ENCODE assay signal across 29 mouse cellular contexts in genomic region chr7:19354991-19355390, GRCm38 (mm10). TPM values are rescaled to one million over a fixed set of nuclear protein-coding genes. Genes with fewer than 3 reads are reported as not detected.
"Had no signal": no experiment of that assay in that cellular context is flagged by ENCODE, and none has a peak within 500 bp of the region (broad histone marks: within the 10 kb centered on the region; RNA-seq: fewer than 3 reads in every experiment).

No protein-coding gene starts in this region.

- H3K27me3 ChIP-seq: embryonic facial prominence, embryonic 12.5 days; embryonic facial prominence, embryonic 13.5 days; embryonic facial prominence, embryonic 15.5 days; forebrain, embryonic 12.5 days; forebrain, embryonic 13.5 days; forebrain, embryonic 15.5 days had no signal

- H3K9me3 ChIP-seq: embryonic facial prominence, embryonic 10.5 days; embryonic facial prominence, embryonic 12.5 days; embryonic facial prominence, embryonic 13.5 days; embryonic facial prominence, embryonic 15.5 days; forebrain, embryonic 10.5 days; forebrain, embryonic 12.5 days; forebrain, embryonic 13.5 days; forebrain, embryonic 15.5 days had no signal

- ATAC-seq: forebrain, embryonic 13.5 days; forebrain, embryonic 14.5 days; forebrain, embryonic 15.5 days; forebrain, embryonic 16.5 days; forebrain, postnatal 0 days had no signal

- H3K27ac ChIP-seq: embryonic facial prominence, embryonic 10.5 days; embryonic facial prominence, embryonic 12.5 days; embryonic facial prominence, embryonic 13.5 days; embryonic facial prominence, embryonic 15.5 days; forebrain, embryonic 10.5 days; forebrain, embryonic 12.5 days; forebrain, embryonic 13.5 days; forebrain, embryonic 15.5 days; gastrocnemius, adult 2 months had no signal

- DNase-seq: cerebellum, adult 2 months; cerebellum, adult 8-10 months; cerebellum, adult 9-10 months; cerebellum, adult 9-11 months; cerebellum, postnatal 10 days; cerebellum, postnatal 14 days; cerebellum, postnatal 25 days; cerebellum, postnatal 36 days; embryo, embryonic 11 days; forebrain, postnatal 0 days; gastrocnemius, adult 2 months; gastrocnemius, postnatal 10 days; gastrocnemius, postnatal 14 days; gastrocnemius, postnatal 25 days; gastrocnemius, postnatal 36 days; heart, adult 18-20 months had no signal

- H3K4me2 ChIP-seq: embryonic facial prominence, embryonic 12.5 days; embryonic facial prominence, embryonic 13.5 days; embryonic facial prominence, embryonic 15.5 days; forebrain, embryonic 12.5 days; forebrain, embryonic 13.5 days; forebrain, embryonic 15.5 days had no signal

- H3K4me3 ChIP-seq: embryonic facial prominence, embryonic 10.5 days; embryonic facial prominence, embryonic 12.5 days; embryonic facial prominence, embryonic 13.5 days; embryonic facial prominence, embryonic 15.5 days; erythroblast, embryonic 14.5 days; forebrain, embryonic 10.5 days; forebrain, embryonic 12.5 days; forebrain, embryonic 13.5 days; forebrain, embryonic 15.5 days; gastrocnemius, adult 2 months had no signal

- H3K9ac ChIP-seq: embryonic facial prominence, embryonic 12.5 days; embryonic facial prominence, embryonic 13.5 days; embryonic facial prominence, embryonic 15.5 days; forebrain, embryonic 12.5 days; forebrain, embryonic 13.5 days; forebrain, embryonic 15.5 days; forebrain, postnatal 0 days had no signal

RNA-seq across cellular contexts. Expression of gene Fosb, which starts 45.1 kb away (rescaled TPM):
- polyA plus RNA-seq: embryonic facial prominence, embryonic 10.5 days; embryonic facial prominence, embryonic 11.5 days; forebrain, embryonic 10.5 days; forebrain, embryonic 11.5 days; forebrain, embryonic 12.5 days; forebrain, embryonic 14.5 days had no signal
